Mouse (Mus musculus) hindbrain, embryonic 13.5 days (tissue): ENCODE data around the gene Tnpo2. TPM values are rescaled to one million over a fixed set of nuclear protein-coding genes. Genes with fewer than 3 reads are reported as not detected.

Source experiments
- ATAC-seq: fragments of 200-750 bp; cut with Nextera tagmentation; 2 replicates; pipeline ENCODE4 v1.8.0; 2017; ENCODE audit warnings: moderate TSS enrichment; ENCODE audit not compliant: low FRiP score
- H3K27ac ChIP-seq: fragments of 300-500 bp; sonication (generic); 2 replicates; pipeline ENCODE4 v1.5.1; 2015; ENCODE audit warnings: inconsistent platforms, mild to moderate bottlenecking, moderate library complexity
- H3K27me3 ChIP-seq: fragments of 300-500 bp; sonication (generic); 2 replicates; pipeline ENCODE4 v1.6.1; 2015; ENCODE audit warnings: mild to moderate bottlenecking, inconsistent platforms
- H3K36me3 ChIP-seq: fragments of 300-500 bp; sonication (generic); 2 replicates; pipeline ENCODE4 v1.6.1; 2015; ENCODE audit warnings: mild to moderate bottlenecking, inconsistent platforms
- H3K4me1 ChIP-seq: fragments of 300-500 bp; sonication (generic); replicated peaks from 2 replicates; pipeline ENCODE4 v1.6.1; 2015; ENCODE audit warnings: inconsistent platforms
- H3K4me2 ChIP-seq: fragments of 300-500 bp; sonication (generic); 2 replicates; pipeline ENCODE4 v1.6.1; 2015; ENCODE audit warnings: inconsistent platforms, mild to moderate bottlenecking, moderate library complexity
- H3K4me3 ChIP-seq: fragments of 300-500 bp; sonication (generic); 2 replicates; pipeline ENCODE4 v1.5.1; 2015; ENCODE audit warnings: mild to moderate bottlenecking, inconsistent platforms
- H3K9ac ChIP-seq: fragments of 300-500 bp; sonication (generic); 2 replicates; pipeline ENCODE4 v1.6.1; 2015; ENCODE audit warnings: mild to moderate bottlenecking, inconsistent platforms
- H3K9me3 ChIP-seq: fragments of 300-500 bp; sonication (generic); 2 replicates; pipeline ENCODE4 v1.6.1; 2016; ENCODE audit warnings: inconsistent platforms
- WGBS: fragments of 180-500 bp; shearing (Covaris S2); methylation state at CpG from one replicate; pipeline ENCODE4 v1.1.7; 2015; 5-methylcytosine and 5-hydroxymethylcytosine counted together
- microRNA-seq: library from miRNA; unstranded; fragments of <30 nt; microRNA quantifications from one replicate; pipeline ENCODE4, GENCODE M21; 2016
- polyA plus RNA-seq: library from polyadenylated mRNA; unstranded; fragments of >200 nt; fragmentation: Nextera tagmentation; extraction: Ambion mirVana; gene quantifications from 2 replicates; pipeline ENCODE4 v1.2.1, GENCODE M21; 2015

Tnpo2 gene
- polyA plus RNA-seq, 1 experiment from 2014 or later = 48.8 TPM

GRCm38 (mm10) chr8:85095566-85095965 is 58.9 kb downstream of the Tnpo2 start:
- Histone ChIP-seq H3K27me3 (no peaks in the 10 kb centered on the region), H3K4me1 (no peaks in the 10 kb centered on the region), H3K36me3 (peaks cover 69% of the 10 kb centered on the region), H3K4me3 (no peak overlapping the region), H3K9me3 (no peaks in the 10 kb centered on the region), H3K9ac (no peak overlapping the region), H3K27ac (no peak overlapping the region), H3K4me2 (no peak overlapping the region)
- ATAC-seq = no peak
- WGBS = 93% methylated on average over 7 of the region's 7 CpGs

- H3K4me1 ChIP-seq = no peaks in the 10 kb centered on the region
- no peak overlapping the region for H3K4me2 ChIP-seq
- H3K9me3 ChIP-seq = no peaks in the 10 kb centered on the region
- ATAC-seq = no peak
- 95% methylated on average over 16 of the region's 16 CpGs for WGBS
- peaks cover 65% of the 10 kb centered on the region for H3K36me3 ChIP-seq
- no peak overlapping the region for H3K4me3 ChIP-seq
- H3K9ac ChIP-seq = no peak overlapping the region
- H3K27ac ChIP-seq = no peak overlapping the region
- no peaks in the 10 kb centered on the region for H3K27me3 ChIP-seq
Measured at GRCm38 (mm10) chr8:85096196-85096595, 59.5 kb downstream of the Tnpo2 start.

GRCm38 (mm10) chr8:85096850-85097249 is 60.1 kb downstream of the Tnpo2 start:
- peaks cover 58% of the 10 kb centered on the region for H3K36me3 ChIP-seq
- no peaks in the 10 kb centered on the region for H3K4me1 ChIP-seq
- H3K9ac ChIP-seq = no peak overlapping the region
- H3K4me2 ChIP-seq = no peak overlapping the region
- no peak overlapping the region for H3K4me3 ChIP-seq
- no peaks in the 10 kb centered on the region for H3K27me3 ChIP-seq
- 93% methylated on average over 4 of the region's 4 CpGs for WGBS
- ATAC-seq = no peak
- no peak overlapping the region for H3K27ac ChIP-seq
- no peaks in the 10 kb centered on the region for H3K9me3 ChIP-seq

- Histone ChIP-seq H3K4me2 (no peak overlapping the region), H3K9me3 (no peaks in the 10 kb centered on the region), H3K9ac (no peak overlapping the region), H3K4me1 (no peaks in the 10 kb centered on the region), H3K36me3 (peaks cover 39% of the 10 kb centered on the region), H3K27ac (no peak overlapping the region), H3K27me3 (no peaks in the 10 kb centered on the region), H3K4me3 (no peak overlapping the region)
- 86% methylated on average over 4 of the region's 4 CpGs for WGBS
- no peak for ATAC-seq
Measured at GRCm38 (mm10) chr8:85100076-85100665, 63.5 kb downstream of the Tnpo2 start.

Small RNA genes within 50 kb of the gene (microRNA-seq; reads per million reads assigned to microRNA genes)
- 1.4 reads per million for gene Mir7070

Other genes with a start within 250 kb of the Tnpo2 start
- 35.3 and 44.1 TPM in 2 replicates for gene Nfix, start 236.6 kb upstream of the Tnpo2 start, polyA plus RNA-seq
- gene Dand5, start 214.1 kb upstream of the Tnpo2 start, polyA plus RNA-seq = 10.8 and 11.5 TPM in 2 replicates
- 37.3 and 37.8 TPM in 2 replicates for gene Gadd45gip1, start 205.4 kb upstream of the Tnpo2 start, polyA plus RNA-seq
- 83.2 and 85.5 TPM in 2 replicates for gene Rad23a, start 196.2 kb upstream of the Tnpo2 start, polyA plus RNA-seq
- 646 and 672 TPM in 2 replicates for gene Calr, start 190.0 kb upstream of the Tnpo2 start, polyA plus RNA-seq
- gene Farsa, start 179.9 kb upstream of the Tnpo2 start, polyA plus RNA-seq = 107 and 109 TPM in 2 replicates
- gene Syce2, start 164.8 kb upstream of the Tnpo2 start, polyA plus RNA-seq = 17.8 and 20.4 TPM in 2 replicates
- gene Gcdh, start 143.0 kb upstream of the Tnpo2 start, polyA plus RNA-seq = 33.1 TPM in 2 replicates
- 0.64 and 1.00 TPM in 2 replicates for gene Klf1, start 135.0 kb upstream of the Tnpo2 start, polyA plus RNA-seq
- gene Dnase2a, start 128.4 kb upstream of the Tnpo2 start, polyA plus RNA-seq = 5.8 and 6.0 TPM in 2 replicates
- gene Mast1, start 99.6 kb upstream of the Tnpo2 start, polyA plus RNA-seq = 59.1 and 62.2 TPM in 2 replicates
- 1.8 and 2.4 TPM in 2 replicates for gene Rtbdn, start 89.9 kb upstream of the Tnpo2 start, polyA plus RNA-seq
- not detected in 2 replicates for gene Gm49661, start 67.5 kb upstream of the Tnpo2 start, polyA plus RNA-seq
- gene Prdx2, start 67.3 kb upstream of the Tnpo2 start, polyA plus RNA-seq = 1,362 and 1,388 TPM in 2 replicates
- 61.4 and 62.1 TPM in 2 replicates for gene Rnaseh2a, start 67.1 kb upstream of the Tnpo2 start, polyA plus RNA-seq
- gene Junb, start 58.2 kb upstream of the Tnpo2 start, polyA plus RNA-seq = 5.2 and 5.9 TPM in 2 replicates
- gene Hook2, start 46.3 kb upstream of the Tnpo2 start, polyA plus RNA-seq = 25.1 and 25.5 TPM in 2 replicates
- gene Best2, start 22.4 kb upstream of the Tnpo2 start, polyA plus RNA-seq = not detected in 2 replicates
- 151 and 157 TPM in 2 replicates for gene Asna1, start 11.6 kb upstream of the Tnpo2 start, polyA plus RNA-seq
- gene Trir, start 10.1 kb upstream of the Tnpo2 start, polyA plus RNA-seq = 139 and 141 TPM in 2 replicates
- 59.2 and 66.2 TPM in 2 replicates for gene Fbxw9, start 23.1 kb downstream of the Tnpo2 start, polyA plus RNA-seq
- 0.78 and 1.3 TPM in 2 replicates for gene Gm5741, start 31.1 kb downstream of the Tnpo2 start, polyA plus RNA-seq
- 90.5 and 96.4 TPM in 2 replicates for gene Dhps, start 34.8 kb downstream of the Tnpo2 start, polyA plus RNA-seq
- gene Wdr83os, start 43.8 kb downstream of the Tnpo2 start, polyA plus RNA-seq = 109 and 112 TPM in 2 replicates
- 50.5 and 53.0 TPM in 2 replicates for gene Wdr83, start 44.4 kb downstream of the Tnpo2 start, polyA plus RNA-seq
- 17.7 and 19.4 TPM in 2 replicates for gene Man2b1, start 46.4 kb downstream of the Tnpo2 start, polyA plus RNA-seq
- 3.1 and 3.4 TPM in 2 replicates for gene Zfp791, start 86.2 kb downstream of the Tnpo2 start, polyA plus RNA-seq
- gene Cks1brt, start 115.0 kb downstream of the Tnpo2 start, polyA plus RNA-seq = not detected in 2 replicates
- not detected in 2 replicates for gene Olfr371, start 189.1 kb downstream of the Tnpo2 start, polyA plus RNA-seq